Mouse (Mus musculus): ENCODE results near the gene Pelo. TPM values are rescaled to one million over a fixed set of nuclear protein-coding genes. Genes with fewer than 3 reads are reported as not detected.

The Pelo gene
- total RNA-seq (2018; cell fraction: chromatin; rRNA removed), result 1 to 10 TPM; 1.5 to 6.6 (median 3.2) TPM
- total RNA-seq (2018; cell fraction: cytosol; rRNA removed), result 10 to 100 TPM in 15 of 26 experiments, 1 to 10 TPM in 11; 5.3 to 15.6 (median 11.0) TPM
- total RNA-seq (2018; cell fraction: nucleus; rRNA removed), result 10 to 100 TPM in 6 of 26 experiments, 1 to 10 TPM in 20; 3.0 to 13.0 (median 7.0) TPM
- polyA plus RNA-seq (2018), result 7.0 to 15.3 TPM (median 11.5 TPM) in 3 replicates

DNA sequence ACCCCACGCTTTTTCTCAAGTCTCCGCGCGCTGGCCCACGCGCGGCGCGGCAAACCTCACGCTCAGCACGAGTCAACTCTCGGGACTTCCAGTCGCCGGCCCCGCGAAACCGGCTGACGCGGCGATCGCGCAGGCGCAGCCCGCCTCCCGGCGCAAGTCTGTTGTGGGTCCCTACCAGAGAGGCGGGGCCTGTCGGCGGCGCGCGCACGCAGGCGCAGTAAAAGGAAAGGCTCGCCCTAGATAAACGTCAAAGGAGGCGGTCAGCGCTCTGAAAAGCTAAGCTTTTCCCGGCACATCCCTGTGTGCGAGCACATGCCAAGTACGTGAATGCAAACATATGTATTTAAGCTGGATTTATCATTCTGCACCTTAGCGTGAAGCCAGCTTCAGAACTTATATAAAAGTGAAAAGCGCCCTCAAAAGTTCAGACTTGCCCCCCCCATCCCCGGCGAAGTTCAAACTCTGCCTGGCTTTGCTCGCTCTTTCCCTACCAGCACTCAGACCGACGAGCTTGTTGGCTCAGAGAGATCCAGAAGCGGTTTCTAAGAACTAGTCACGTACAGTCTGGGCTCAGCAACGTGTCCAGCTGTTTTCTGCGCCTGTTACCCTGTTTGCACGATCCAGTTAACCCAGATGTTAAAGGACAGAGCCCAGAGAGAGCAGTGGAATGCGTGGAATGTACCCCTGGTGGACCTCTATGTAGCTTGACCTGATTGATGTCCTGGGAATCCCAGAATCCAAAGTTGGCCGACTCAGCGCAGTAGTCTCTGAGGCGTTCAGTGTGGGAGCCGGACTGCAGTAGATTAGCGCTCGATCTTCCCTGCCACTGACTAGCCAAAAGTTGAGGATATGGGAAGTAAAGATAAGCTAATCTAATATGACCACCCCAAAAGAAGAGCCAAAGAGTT lies at the start of gene Pelo:
Pelo (minus strand) TSS at position 118 of the 908 bp plus-strand sequence.
- Histone ChIP-seq H3K79me2 (ENCODE audit: inconsistent target) (peaks cover 26% of the 10 kb centered on the region; the same call in 1 of the 2 replicates), H3K36me3 (ENCODE audit: inconsistent target) (no peaks in the 10 kb centered on the region)
- WGBS (ENCODE audit: missing documents), result 2% methylated on average over 60 of the region's 60 CpGs

DNA sequence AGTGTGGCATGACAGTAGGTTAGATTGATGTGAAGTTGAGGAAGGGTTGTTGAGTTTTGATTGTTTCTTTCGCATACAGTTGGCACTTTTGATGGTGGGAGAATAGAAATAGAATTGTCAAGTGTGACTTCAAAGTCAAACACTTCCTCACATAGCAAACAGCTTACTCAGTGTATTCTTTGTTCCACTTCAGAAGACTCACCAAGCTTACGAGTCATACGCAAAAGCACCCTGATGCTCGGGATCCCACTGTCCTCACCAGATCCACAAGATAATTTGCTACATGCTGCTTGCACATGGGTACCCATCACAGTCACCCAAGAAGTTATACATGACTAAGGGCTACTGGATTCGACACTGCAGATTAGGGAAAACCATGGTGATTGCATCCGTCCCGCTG lies 48.5 kb upstream of the Pelo start:
- 88% methylated on average over 7 of the region's 7 CpGs for whole genome bisulfite sequencing (ENCODE audit: missing documents)
- H3K4me3 ChIP-seq (ENCODE audit: inconsistent target), result no peak overlapping the region
- H3K36me3 ChIP-seq (ENCODE audit: inconsistent target), result no peaks in the 10 kb centered on the region
- H3K79me2 ChIP-seq (ENCODE audit: inconsistent target), result no peaks in the 10 kb centered on the region
- H3K27ac ChIP-seq, result no peak overlapping the region

More for the DNA sequence above, at the start of gene Pelo:
- Histone ChIP-seq H3K4me3 (ENCODE audit: inconsistent target) (peak within 1 kb of the TSS; percentile 59), H3K27ac (peak within 1 kb of the TSS; percentile 46)

DNA sequence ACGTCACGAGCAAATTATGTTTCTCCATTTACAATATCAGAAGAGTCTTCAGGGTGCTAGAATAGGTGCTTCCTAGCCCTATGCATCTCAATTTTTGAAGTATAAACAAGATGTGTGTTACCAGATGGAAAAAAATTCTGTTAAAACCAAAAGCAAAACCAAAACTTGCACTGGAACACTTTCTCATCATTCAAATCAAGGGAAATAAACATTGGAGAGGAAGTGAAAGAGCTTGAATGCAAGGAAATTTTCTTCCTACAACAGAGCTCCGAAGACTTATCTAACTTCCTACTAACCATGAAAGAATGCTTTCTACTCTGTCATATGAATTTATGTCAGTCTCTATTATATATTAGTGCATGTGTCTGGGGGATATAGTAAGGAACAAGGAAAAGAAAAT lies 46.8 kb upstream of the Pelo start:
- 61% methylated on average over 3 of the region's 3 CpGs for WGBS (ENCODE audit: missing documents)
- Histone ChIP-seq H3K27ac (no peak overlapping the region), H3K36me3 (ENCODE audit: inconsistent target) (no peaks in the 10 kb centered on the region), H3K79me2 (ENCODE audit: inconsistent target) (no peaks in the 10 kb centered on the region), H3K4me3 (ENCODE audit: inconsistent target) (no peak overlapping the region)

DNA sequence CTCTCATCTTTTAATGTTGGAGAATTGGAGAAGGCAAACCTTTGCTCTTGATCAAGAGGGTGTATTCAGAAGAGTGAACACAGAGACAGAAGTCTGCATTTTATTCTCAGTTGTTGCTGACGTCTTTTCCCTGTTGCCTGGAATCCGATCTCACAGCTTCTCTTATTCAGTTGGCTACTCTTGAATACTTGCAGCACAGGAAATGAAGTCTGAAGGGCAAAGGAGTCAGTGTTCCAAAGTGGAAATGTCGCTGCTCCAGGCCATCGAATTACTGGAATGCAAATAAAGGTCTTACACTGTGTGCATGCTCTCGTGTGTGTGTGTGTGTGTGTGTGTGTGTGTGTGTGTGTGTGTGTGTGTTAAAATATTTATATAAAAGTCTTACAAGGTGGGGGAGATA lies 42.4 kb upstream of the Pelo start:
- H3K27ac ChIP-seq, result no peak overlapping the region
- no peaks in the 10 kb centered on the region for H3K36me3 ChIP-seq (ENCODE audit: inconsistent target)
- no peaks in the 10 kb centered on the region for H3K79me2 ChIP-seq (ENCODE audit: inconsistent target)
- no peak overlapping the region for H3K4me3 ChIP-seq (ENCODE audit: inconsistent target)
- WGBS (ENCODE audit: missing documents), result 85% methylated on average over 5 of the region's 5 CpGs

DNA sequence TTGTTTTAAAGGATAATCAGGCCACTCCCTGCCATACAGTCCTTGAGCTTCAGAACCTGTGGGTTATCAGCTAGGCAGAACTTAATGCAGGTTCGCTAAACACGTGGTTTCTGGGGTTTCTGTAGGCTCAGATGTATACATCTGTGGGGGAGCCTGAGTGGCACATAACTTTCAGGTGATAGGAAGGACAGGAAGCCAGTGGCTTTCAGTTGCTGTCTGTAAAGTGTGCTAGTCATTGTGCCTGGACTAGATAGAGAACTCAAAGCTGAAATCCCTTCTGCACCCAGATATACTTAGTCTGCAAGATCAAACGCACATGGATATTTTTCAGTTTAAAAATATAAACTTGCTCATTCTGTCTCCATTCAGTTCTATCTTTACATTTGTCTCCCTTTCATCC lies 41.4 kb upstream of the Pelo start:
- no peak overlapping the region for H3K4me3 ChIP-seq (ENCODE audit: inconsistent target)
- H3K36me3 ChIP-seq (ENCODE audit: inconsistent target), result no peaks in the 10 kb centered on the region
- H3K27ac ChIP-seq, result no peak overlapping the region
- 28% methylated on average over 3 of the region's 3 CpGs for WGBS (ENCODE audit: missing documents)
- no peaks in the 10 kb centered on the region for H3K79me2 ChIP-seq (ENCODE audit: inconsistent target)

DNA sequence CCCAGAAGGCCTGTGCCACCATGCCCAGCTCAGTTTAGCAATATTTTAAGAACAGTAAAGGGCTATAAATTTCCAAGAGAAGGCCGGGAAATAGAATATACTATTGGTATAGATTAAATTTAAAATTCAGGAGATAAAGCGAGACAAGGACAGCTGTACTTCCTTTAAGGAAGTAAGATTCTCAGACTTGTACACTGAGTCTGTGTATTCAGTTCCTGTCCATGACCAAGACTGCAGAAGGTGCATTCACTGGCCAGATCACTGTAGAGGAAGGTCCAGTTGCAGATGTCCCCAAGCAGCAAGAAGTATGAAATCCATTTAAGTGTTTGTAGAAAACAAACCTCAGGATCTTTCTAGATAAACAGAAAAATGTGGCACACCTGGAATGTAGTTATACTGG lies 40.0 kb upstream of the Pelo start:
- H3K79me2 ChIP-seq (ENCODE audit: inconsistent target), result no peaks in the 10 kb centered on the region
- no peak overlapping the region for H3K27ac ChIP-seq
- H3K36me3 ChIP-seq (ENCODE audit: inconsistent target), result no peaks in the 10 kb centered on the region
- no peak overlapping the region for H3K4me3 ChIP-seq (ENCODE audit: inconsistent target)
- 20% methylated on average over 2 of the region's 2 CpGs for WGBS (ENCODE audit: missing documents)

DNA sequence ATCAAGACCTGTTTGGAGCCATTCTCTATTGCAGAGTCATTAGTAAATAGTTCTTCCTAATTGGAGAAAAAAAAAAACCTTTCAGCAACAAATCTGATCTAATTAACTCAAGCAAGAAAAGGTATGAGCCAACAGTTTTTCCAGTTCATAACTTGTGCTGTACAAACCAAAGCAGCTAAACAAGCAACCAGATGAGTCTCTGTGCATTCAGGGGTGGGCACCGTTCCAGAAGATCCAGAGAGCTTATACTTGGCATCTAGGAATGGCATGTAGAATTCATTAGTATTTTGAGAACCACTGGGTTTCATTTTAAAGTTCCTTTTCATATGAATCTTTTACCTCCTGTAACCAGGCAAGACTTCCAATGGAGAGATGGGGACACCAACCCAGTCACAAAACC lies 37.8 kb upstream of the Pelo start:
- no peak overlapping the region for H3K4me3 ChIP-seq (ENCODE audit: inconsistent target)
- WGBS (ENCODE audit: missing documents), result 93% methylated on average over 1 of the region's 1 CpGs

DNA sequence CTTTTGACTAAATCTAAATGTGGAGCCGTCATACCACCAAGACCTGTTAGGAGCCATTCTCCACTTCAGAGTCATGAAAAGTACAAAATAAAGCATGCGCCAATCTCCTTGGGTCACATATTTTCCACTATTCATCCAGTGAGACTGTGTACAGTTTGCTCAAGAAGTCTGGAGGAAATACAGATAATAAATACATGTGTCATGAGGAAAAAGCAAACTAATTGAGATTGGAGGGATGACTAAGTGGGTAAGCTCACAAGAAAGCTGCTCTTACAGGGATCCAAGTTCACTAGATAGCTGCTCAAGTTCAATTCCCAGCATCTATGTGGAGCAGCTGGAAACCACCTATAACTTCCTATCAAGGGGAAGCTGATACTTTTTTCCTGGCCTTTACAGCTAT lies 36.5 kb upstream of the Pelo start:
- Histone ChIP-seq H3K36me3 (ENCODE audit: inconsistent target) (no peaks in the 10 kb centered on the region), H3K4me3 (ENCODE audit: inconsistent target) (no peak overlapping the region), H3K79me2 (ENCODE audit: inconsistent target) (no peaks in the 10 kb centered on the region), H3K27ac (no peak overlapping the region)
- WGBS (ENCODE audit: missing documents), result 96% methylated on average over 2 of the region's 2 CpGs

More for the DNA sequence above, 37.8 kb upstream of the Pelo start:
- no peaks in the 10 kb centered on the region for H3K79me2 ChIP-seq (ENCODE audit: inconsistent target)
- H3K36me3 ChIP-seq (ENCODE audit: inconsistent target), result no peaks in the 10 kb centered on the region
- no peak overlapping the region for H3K27ac ChIP-seq

DNA sequence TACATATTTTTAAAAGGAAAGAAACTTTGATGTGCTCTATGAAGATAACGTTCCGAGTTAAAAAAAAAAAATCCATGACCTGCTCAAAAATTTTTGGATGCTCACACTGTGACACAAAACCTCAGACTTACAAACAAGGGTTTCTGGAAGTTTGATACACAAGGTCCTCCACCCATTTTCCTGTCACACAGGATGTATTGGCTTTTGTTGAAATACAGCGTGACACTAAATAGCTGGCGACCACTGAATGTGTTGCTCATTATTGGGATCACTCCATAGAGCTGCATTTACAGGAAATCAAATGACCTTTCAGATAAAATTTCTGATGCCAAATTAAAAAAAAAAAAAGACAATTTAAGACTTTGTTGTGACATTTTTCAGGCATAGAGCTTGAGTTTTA lies 35.1 kb upstream of the Pelo start:
- 100% methylated on average over 4 of the region's 4 CpGs for WGBS (ENCODE audit: missing documents)
- Histone ChIP-seq H3K27ac (no peak overlapping the region), H3K4me3 (ENCODE audit: inconsistent target) (no peak overlapping the region), H3K36me3 (ENCODE audit: inconsistent target) (no peaks in the 10 kb centered on the region), H3K79me2 (ENCODE audit: inconsistent target) (no peaks in the 10 kb centered on the region)

DNA sequence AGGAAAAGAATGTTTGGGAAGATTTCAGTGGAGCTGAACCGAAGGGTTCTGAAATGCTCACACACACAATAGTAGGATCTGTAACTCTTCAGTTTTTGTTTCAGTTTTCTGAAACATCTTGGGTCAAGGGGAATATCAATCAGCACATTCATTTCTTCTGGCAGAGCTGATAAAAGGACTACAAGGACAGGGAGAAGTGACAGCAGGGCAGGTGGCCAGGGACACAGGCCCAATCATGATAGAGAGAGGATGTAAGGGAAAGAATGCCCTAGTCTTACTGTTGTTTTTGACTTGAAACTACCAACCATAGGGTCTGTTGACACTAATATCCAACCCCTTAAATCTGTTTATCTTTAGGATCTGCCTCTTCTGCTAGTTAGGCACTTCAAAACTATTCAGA lies 34.5 kb upstream of the Pelo start:
- H3K4me3 ChIP-seq (ENCODE audit: inconsistent target), result no peak overlapping the region
- WGBS (ENCODE audit: missing documents), result 25% methylated on average over 1 of the region's 1 CpGs
- no peaks in the 10 kb centered on the region for H3K36me3 ChIP-seq (ENCODE audit: inconsistent target)

DNA sequence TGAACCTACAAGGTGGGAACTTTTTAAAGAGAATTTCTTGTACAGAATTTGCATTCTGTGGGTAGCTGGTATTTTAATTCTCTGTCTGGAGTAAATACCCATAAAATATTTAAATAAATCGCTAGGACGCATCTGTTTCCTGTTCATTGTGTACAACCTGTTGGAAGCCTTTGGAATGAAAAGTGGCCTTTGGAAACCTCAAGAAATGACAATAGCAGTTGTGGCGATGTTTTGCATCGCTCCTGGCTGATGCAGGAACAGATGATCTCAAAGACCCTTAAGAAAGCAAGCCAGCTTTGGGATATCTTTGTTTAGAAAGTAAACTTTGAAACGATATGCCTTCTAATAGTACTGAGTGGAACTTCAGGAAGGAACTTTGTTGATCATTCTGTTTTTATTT lies 28.8 kb upstream of the Pelo start:
- Histone ChIP-seq H3K4me3 (ENCODE audit: inconsistent target) (no peak overlapping the region), H3K27ac (no peak overlapping the region)
- 53% methylated on average over 5 of the region's 5 CpGs for WGBS (ENCODE audit: missing documents)

More for the DNA sequence above, 34.5 kb upstream of the Pelo start:
- Histone ChIP-seq H3K79me2 (ENCODE audit: inconsistent target) (no peaks in the 10 kb centered on the region), H3K27ac (no peak overlapping the region)

DNA sequence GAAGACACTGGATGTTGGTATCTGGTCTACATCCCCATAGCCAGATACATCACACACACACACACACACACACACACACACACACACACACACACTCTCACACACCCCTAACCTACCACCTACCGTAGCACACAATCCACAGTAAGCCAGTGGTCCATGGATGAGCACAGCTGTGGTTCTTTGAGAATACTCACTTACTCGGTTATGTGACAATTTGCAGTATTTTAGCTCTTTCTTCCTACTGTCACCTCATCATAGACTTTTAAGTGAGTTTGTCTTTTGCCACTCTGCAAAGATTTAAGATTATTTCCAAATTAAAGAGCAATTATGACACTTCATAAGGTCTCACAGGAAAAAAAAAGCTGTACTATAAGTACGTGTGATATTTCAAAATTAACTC lies 28.2 kb upstream of the Pelo start:
- Histone ChIP-seq H3K79me2 (ENCODE audit: inconsistent target) (no peaks in the 10 kb centered on the region), H3K4me3 (ENCODE audit: inconsistent target) (no peak overlapping the region), H3K27ac (no peak overlapping the region), H3K36me3 (ENCODE audit: inconsistent target) (no peaks in the 10 kb centered on the region)
- WGBS (ENCODE audit: missing documents), result 90% methylated on average over 3 of the region's 3 CpGs

More for the DNA sequence above, 28.8 kb upstream of the Pelo start:
- no peaks in the 10 kb centered on the region for H3K36me3 ChIP-seq (ENCODE audit: inconsistent target)
- no peaks in the 10 kb centered on the region for H3K79me2 ChIP-seq (ENCODE audit: inconsistent target)

DNA sequence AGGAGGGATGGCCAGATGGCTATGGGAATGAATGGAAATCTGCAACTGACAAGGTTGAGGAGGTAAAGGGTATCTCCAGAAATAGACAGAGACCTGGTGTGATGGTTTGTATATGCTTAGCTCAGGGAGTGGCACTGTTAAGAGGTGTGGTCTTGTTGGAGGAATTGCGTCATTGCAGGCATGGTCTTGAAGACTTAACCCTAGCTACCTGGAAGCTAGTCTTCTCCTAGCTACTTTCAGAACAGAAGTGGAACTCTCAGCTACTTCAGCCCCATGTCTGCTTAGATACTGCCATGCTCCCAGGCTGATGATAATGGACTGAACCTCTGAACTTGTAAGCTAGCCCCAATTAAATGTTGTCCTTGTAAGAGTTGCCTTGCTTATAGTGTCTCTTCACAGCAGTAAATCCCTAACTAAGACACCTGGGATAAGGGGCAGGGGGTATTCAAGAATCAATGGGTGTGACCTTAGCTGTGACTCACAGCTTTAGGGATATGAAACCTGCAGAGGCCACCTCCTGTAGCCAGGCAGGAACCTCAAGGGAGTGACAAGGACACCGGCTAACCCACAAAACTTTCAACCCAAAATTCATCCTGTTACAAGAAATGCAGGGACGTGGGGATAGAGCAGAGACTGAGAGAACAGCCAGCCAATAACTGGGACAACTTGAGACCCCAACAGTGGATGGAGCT lies 27.1 kb upstream of the Pelo start:
- H3K27ac ChIP-seq, result no peak overlapping the region
- WGBS (ENCODE audit: missing documents), result 27% methylated on average over 3 of the region's 3 CpGs

DNA sequence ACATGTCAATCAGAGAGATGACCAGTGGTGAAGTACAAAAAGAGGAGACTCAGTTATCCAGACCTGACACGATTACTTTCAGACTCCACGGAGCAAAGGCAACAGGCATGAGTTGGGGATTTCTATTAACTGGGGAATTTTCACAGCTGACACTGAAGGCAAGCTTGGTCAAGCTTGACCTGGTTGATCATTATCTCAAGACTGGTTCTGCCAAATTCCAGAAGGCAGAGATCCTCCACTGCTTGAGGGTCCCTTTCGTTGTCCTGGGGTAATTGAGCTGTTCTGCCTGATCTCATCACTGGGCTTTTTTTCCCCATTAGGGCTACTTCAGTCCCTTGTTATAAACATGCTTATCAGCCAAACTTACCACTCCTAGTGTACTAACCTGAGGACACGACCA lies 19.6 kb upstream of the Pelo start:
- no peak overlapping the region for H3K4me3 ChIP-seq (ENCODE audit: inconsistent target)
- no peaks in the 10 kb centered on the region for H3K79me2 ChIP-seq (ENCODE audit: inconsistent target)
- 100% methylated on average over 4 of the region's 4 CpGs for WGBS (ENCODE audit: missing documents)
- H3K27ac ChIP-seq, result no peak overlapping the region
- no peaks in the 10 kb centered on the region for H3K36me3 ChIP-seq (ENCODE audit: inconsistent target)

More for the DNA sequence above, 27.1 kb upstream of the Pelo start:
- no peaks in the 10 kb centered on the region for H3K79me2 ChIP-seq (ENCODE audit: inconsistent target)
- no peak overlapping the region for H3K4me3 ChIP-seq (ENCODE audit: inconsistent target)
- H3K36me3 ChIP-seq (ENCODE audit: inconsistent target), result no peaks in the 10 kb centered on the region

DNA sequence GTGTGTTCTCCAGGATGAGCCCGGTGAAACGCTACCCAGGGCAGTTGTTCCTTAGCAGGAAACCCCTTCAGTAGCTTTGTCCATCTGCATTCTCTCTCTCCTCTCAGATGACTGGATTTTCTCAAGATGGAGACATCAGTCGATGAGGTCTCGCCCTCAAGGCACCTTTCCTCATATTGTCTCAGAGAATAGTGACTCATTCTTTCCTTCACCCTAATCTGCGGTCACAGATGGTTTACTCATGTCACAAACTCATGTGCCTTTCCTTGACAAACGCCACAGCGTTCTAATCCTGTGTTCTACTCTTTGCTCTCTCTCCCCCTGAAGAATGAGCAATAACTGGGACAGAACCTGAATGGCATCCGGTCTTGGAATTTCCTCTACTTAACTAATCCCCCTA lies 17.4 kb upstream of the Pelo start:
- WGBS (ENCODE audit: missing documents), result 66% methylated on average over 8 of the region's 8 CpGs
- H3K4me3 ChIP-seq (ENCODE audit: inconsistent target), result no peak overlapping the region
- H3K36me3 ChIP-seq (ENCODE audit: inconsistent target), result no peaks in the 10 kb centered on the region
- H3K79me2 ChIP-seq (ENCODE audit: inconsistent target), result no peaks in the 10 kb centered on the region
- H3K27ac ChIP-seq, result no peak overlapping the region
